Mouse (Mus musculus) G1E (cell line): ENCODE measurements around the gene H2-DMb1. TPM values are rescaled to one million over a fixed set of nuclear protein-coding genes. Genes with fewer than 3 reads are reported as not detected.

Experiments
- ATAC-seq: 2 replicates; pipeline ENCODE4 v1.8.0; 2016; ENCODE audit warnings: mild to moderate bottlenecking; ENCODE audit not compliant: insufficient number of reproducible peaks, poor library complexity, low FRiP score, severe bottlenecking; ENCODE audit errors: extremely low read depth
- DNase-seq: peaks from one replicate; pipeline ENCODE4 v3.0.0; 2012; ENCODE audit warnings: low spot score
- H3K27me3 ChIP-seq: 2 replicates; pipeline ENCODE4 v1.6.1; 2012; ENCODE audit warnings: mild to moderate bottlenecking, low read length, inconsistent platforms; ENCODE audit not compliant: insufficient read depth
- H3K36me3 ChIP-seq: replicated peaks from 2 replicates; pipeline ENCODE3; 2012; ENCODE audit warnings: mild to moderate bottlenecking, inconsistent platforms
- H3K4me1 ChIP-seq: 2 replicates; pipeline ENCODE4 v1.6.1; 2012; ENCODE audit warnings: low read depth, low read length, inconsistent platforms, mixed read lengths; ENCODE audit not compliant: insufficient read depth
- H3K4me3 ChIP-seq: 2 replicates; pipeline ENCODE4 v1.5.1; 2012; ENCODE audit warnings: low read depth, mild to moderate bottlenecking, inconsistent platforms, low read length, moderate library complexity, mixed read lengths
- H3K9me3 ChIP-seq: replicated peaks from 2 replicates; pipeline ENCODE4 v1.6.1; 2012; ENCODE audit warnings: inconsistent platforms
- CTCF ChIP-seq: IDR thresholded peaks from 2 replicates; pipeline ENCODE4 v1.5.1; 2012; ENCODE audit warnings: low read depth, low read length, inconsistent platforms, mixed read lengths
- GATA1 ChIP-seq: IDR thresholded peaks from 2 replicates; pipeline ENCODE4 v1.6.1; 2012; ENCODE audit warnings: borderline replicate concordance, low read length, inconsistent platforms, mixed read lengths
- GATA2 ChIP-seq: IDR thresholded peaks from 2 replicates; pipeline ENCODE4 v1.6.1; 2012; ENCODE audit warnings: low read depth, low read length, inconsistent platforms, borderline replicate concordance
- POLR2AphosphoS5 ChIP-seq: IDR thresholded peaks from 2 replicates; pipeline ENCODE4 v1.6.1; 2012; ENCODE audit warnings: low read depth, low read length, inconsistent platforms; ENCODE audit not compliant: insufficient replicate concordance
- TAL1 ChIP-seq: conservative IDR thresholded peaks from 2 replicates; pipeline ENCODE4 v1.6.1; 2012; ENCODE audit warnings: low read depth, low read length, inconsistent platforms, mixed read lengths
- polyA plus RNA-seq: library from polyadenylated mRNA; stranded (reverse); fragments of >175 nt; gene quantifications from 2 replicates; pipeline ENCODE4 v1.2.3, GENCODE M21; 2012
- total RNA-seq, 2 experiments: library from RNA; stranded (forward) in 1 of 2; stranded (reverse) in 1 of 2; fragments of 200-1000 nt in 1 of 2; fragments of >200 nt in 1 of 2; fragmentation: Nextera tagmentation in 1 of 2; gene quantifications; 2 replicates each; pipeline ENCODE4 v1.2.3; 2014 to 2017

Gene H2-DMb1
- total and polyA plus RNA-seq, 3 experiments, result 0.10 to 0.44 TPM; not detected in 1

DNA sequence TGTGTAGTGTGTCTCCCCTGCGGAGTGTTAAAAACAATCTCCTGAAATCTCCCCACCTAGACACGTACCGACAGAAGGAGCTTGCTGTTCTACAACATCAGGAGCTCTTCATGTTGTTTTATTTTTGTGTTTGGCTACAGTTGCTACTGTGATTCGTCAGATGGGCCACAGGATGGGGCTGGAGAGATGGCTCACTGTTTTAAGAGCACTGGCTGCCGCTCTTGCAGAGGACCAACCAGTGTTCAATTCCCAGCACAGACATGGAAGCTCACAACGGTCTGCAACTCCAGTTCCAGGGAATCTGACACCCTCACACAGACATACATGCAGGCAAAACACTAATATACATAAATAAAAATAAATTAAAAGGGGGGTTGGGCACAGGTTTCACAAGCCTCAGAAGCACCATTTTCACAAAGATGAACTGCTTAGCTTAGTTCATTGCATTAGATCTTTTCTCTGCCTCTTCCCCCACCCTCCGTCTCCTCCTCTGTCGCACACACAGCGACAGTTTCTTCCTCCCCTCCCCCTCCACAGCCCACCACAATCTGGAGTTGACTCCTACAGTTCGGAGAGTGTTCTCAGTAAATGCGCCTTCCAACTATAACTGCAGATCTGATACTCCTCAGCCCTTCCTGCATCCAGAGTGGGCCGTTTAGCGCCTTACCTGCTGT, 24.5 kb upstream of the H2-DMb1 start:
- H3K4me1 ChIP-seq, result peaks cover 63% of the 10 kb centered on the region
- no peak overlapping the region for H3K4me3 ChIP-seq
- peaks cover 9% of the 10 kb centered on the region; the same call in 1 of the 2 replicates for H3K27me3 ChIP-seq
- peaks cover 47% of the 10 kb centered on the region for H3K36me3 ChIP-seq
- TF ChIP-seq TAL1, result no peak
- 0 out of 2 replicates have a peak, but pooled peaks have one; percentile 48 for TF ChIP-seq POLR2AphosphoS5
- DNase-seq (no peak), ATAC-seq (no peak)
- no peaks in the 10 kb centered on the region for H3K9me3 ChIP-seq

DNA sequence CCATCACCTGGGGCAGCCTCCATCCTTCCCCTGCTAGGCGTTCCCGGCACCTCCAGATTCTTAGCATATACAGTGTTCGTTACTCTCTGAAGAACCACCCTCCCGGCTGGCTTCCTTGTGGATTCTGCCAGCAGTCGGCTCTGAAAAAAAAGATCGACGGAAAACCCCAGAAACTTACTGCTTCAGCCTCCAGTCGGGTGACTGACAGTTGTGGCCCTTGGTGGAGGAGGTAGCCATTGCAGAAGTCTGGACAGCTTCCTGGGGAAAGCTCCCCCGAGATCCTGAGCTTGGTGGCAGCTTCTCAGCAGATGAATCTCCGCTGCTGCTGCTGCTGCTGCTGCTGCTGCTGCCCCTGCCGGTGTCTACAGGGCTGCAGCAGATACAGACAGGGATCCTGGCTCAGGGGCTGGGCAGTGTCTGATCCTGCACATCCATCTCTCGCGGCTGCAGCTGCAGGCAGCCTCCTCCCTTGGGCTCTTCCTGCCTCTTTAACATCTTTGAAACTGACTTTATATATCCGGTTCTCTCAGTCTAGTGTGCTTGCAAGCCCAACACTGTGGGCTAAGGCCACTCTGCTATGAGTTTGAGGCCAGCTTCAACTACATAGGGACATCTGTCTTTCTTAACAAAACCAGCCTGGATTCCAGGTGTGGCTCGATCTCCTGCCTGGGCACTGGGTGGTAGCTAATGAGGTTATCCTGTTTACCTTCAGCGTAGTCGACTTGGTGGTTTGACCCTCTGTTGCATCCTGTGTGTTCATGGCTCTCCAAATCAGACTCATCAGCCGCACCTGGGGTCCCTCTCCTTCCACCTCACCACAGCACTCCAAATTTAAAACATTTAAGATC, 23.7 kb upstream of the H2-DMb1 start:
- ATAC-seq, result no peak
- no peaks in the 10 kb centered on the region for H3K9me3 ChIP-seq
- peaks cover 13% of the 10 kb centered on the region for H3K27me3 ChIP-seq
- H3K4me3 ChIP-seq, result no peak overlapping the region
- DNase-seq, result no peak
- peaks cover 41% of the 10 kb centered on the region for H3K36me3 ChIP-seq
- TF ChIP-seq POLR2AphosphoS5 (no peak; the same call in 1 of the 2 replicates), TAL1 (no peak), CTCF (no peak), GATA1 (no peak), GATA2 (no peak)
- H3K4me1 ChIP-seq, result peaks cover 58% of the 10 kb centered on the region

DNA sequence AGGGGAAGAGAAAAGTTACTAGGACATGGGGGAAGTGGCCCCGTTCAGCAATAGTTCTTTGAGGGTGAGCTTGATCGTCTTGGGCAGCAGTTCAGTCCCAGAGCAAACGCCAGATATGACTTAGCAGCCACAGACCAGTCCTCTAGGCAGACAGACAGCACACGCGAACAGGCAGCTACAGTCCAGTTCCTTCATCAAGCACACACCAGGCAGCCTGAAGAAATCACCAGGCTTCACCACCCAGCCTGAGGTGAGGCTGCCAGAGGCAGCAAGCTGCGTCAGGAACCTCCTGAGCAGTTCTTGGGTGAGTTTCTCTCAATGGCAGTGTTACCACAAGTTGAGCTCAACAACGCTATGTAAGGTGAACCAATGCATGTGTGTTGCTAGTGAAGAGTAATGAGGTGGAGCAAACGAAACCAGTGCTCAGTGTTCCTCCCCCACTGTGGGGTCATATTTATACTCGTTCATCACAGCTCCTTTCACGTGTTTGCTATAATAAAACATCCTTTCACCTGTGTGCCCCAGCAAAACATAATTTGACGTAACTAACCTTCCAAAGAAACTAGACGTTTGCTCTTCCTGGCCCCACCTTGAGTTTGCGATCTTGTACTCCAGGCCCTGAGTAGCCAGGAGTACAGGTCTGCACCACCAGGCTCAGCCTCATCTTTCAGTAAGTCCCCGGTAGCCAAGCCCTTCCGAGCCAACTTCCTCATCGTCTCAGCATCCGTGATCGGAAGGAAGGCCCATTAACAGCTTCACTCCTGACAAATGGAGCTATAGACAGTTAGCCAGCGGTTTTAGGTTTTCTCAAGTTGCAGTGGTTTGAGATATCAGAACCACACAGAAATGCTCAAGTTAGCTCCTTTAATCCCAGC, 22.6 kb upstream of the H2-DMb1 start:
- no peak overlapping the region for H3K4me3 ChIP-seq
- H3K27me3 ChIP-seq, result peaks cover 17% of the 10 kb centered on the region
- peaks cover 38% of the 10 kb centered on the region for H3K36me3 ChIP-seq
- H3K9me3 ChIP-seq, result no peaks in the 10 kb centered on the region
- TF ChIP-seq GATA2, result no peak
- no peak for TF ChIP-seq TAL1
- TF ChIP-seq POLR2AphosphoS5, result no peak
- no peak for TF ChIP-seq GATA1
- TF ChIP-seq CTCF, result no peak
- DNase-seq (no peak), ATAC-seq (no peak)
- H3K4me1 ChIP-seq, result peaks cover 55% of the 10 kb centered on the region

GRCm38 (mm10) chr17:34131911-34132310, 21.0 kb upstream of the H2-DMb1 start:
- ATAC-seq (no peak), DNase-seq (no peak)
- TF ChIP-seq GATA1 (no peak), TAL1 (no peak), GATA2 (no peak), CTCF (no peak), POLR2AphosphoS5 (no peak)
- Histone ChIP-seq H3K4me3 (no peak overlapping the region), H3K9me3 (no peaks in the 10 kb centered on the region), H3K4me1 (peaks cover 46% of the 10 kb centered on the region), H3K27me3 (peaks cover 31% of the 10 kb centered on the region), H3K36me3 (peaks cover 22% of the 10 kb centered on the region)

DNA sequence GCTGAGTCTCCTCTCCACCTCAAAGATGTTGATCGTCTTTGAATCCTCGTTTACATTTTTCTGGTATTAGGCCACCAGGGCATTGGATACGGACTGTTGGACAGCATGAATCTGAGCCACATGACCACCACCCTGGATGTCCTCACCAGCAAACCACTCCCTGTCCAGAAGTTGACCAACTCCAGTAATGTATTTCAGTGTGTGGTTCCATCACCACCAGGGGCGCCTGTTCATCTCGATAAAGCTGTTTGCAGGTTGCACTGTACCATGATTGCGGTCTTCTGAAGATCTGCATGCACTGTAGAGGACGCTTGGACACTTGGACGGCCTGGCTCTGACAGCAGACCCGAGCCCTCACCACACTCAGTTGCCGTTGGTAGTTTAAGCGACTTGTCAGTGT, 19.6 kb upstream of the H2-DMb1 start:
- Histone ChIP-seq H3K36me3 (peaks cover 11% of the 10 kb centered on the region), H3K4me3 (no peak overlapping the region), H3K27me3 (peaks cover 44% of the 10 kb centered on the region), H3K4me1 (peaks cover 33% of the 10 kb centered on the region), H3K9me3 (no peaks in the 10 kb centered on the region)
- TF ChIP-seq TAL1 (no peak), CTCF (no peak), GATA2 (no peak), GATA1 (no peak), POLR2AphosphoS5 (no peak)
- no peak for ATAC-seq
- no peak for DNase-seq

DNA sequence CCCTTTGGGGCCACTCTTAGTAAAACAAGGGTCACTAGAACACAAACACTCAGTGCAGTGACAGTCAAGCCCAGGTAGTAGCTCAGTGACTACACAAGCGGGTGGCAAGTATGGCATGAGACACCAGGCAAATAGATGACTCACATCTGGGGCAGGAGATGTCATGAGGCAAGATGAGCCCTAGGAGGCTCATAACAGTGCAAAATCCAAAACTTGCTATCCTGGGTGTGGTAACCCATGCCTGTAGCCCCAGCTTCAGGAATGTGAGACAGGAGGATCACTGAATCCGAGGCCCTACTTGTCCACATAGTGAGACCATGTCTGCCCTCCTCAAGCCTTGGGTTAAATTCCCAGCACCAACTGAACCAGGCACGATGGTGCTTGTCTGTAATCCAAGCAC, 18.4 kb upstream of the H2-DMb1 start:
- no peaks in the 10 kb centered on the region for H3K9me3 ChIP-seq
- peaks cover 56% of the 10 kb centered on the region for H3K27me3 ChIP-seq
- peaks cover 22% of the 10 kb centered on the region for H3K4me1 ChIP-seq
- TF ChIP-seq GATA2, result no peak
- no peak for DNase-seq
- no peak overlapping the region for H3K4me3 ChIP-seq
- no peak for ATAC-seq
- H3K36me3 ChIP-seq, result peaks cover under 1% of the 10 kb centered on the region
